Mouse (Mus musculus): Measurements from ENCODE around the gene Dirc2.
A peak's percentile ranks its signal among the peaks of the same experiment; 100 is the strongest.

Gene Dirc2

GRCm38 (mm10) chr16:35740357-35740756 lies 28.8 kb downstream of the Dirc2 start:
- DNase-seq (ENCODE audit: low spot score in 2 of 2), result no peak

- no peak for DNase-seq (ENCODE audit: low spot score in 2 of 2)
These were observed 29.6 kb downstream of the Dirc2 start for GRCm38 (mm10) chr16:35739548-35739947.

GRCm38 (mm10) chr16:35738096-35738767 lies 30.9 kb downstream of the Dirc2 start:
- no peak for DNase-seq (ENCODE audit: low spot score in 2 of 2)

- peak; percentile 58 to 73 for DNase-seq (ENCODE audit: low spot score in 2 of 2)
These were observed 35.1 kb downstream of the Dirc2 start for GRCm38 (mm10) chr16:35734038-35734437.

- DNase-seq (ENCODE audit: low spot score in 2 of 2), result no peak
These were observed 37.1 kb downstream of the Dirc2 start for GRCm38 (mm10) chr16:35732096-35732495.

- no peak for DNase-seq (ENCODE audit: low spot score in 2 of 2)
These were observed 39.9 kb downstream of the Dirc2 start for GRCm38 (mm10) chr16:35729151-35729738.

GRCm38 (mm10) chr16:35726601-35727000 lies 42.6 kb downstream of the Dirc2 start:
- no peak for DNase-seq (ENCODE audit: low spot score in 2 of 2)

- no peak for DNase-seq (ENCODE audit: low spot score in 2 of 2)
These were observed 44.6 kb downstream of the Dirc2 start for GRCm38 (mm10) chr16:35724561-35724960.

- DNase-seq (ENCODE audit: low spot score in 2 of 2), result no peak
These were observed 51.4 kb downstream of the Dirc2 start for GRCm38 (mm10) chr16:35717761-35718160.

GRCm38 (mm10) chr16:35716257-35716656 lies 52.9 kb downstream of the Dirc2 start:
- DNase-seq (ENCODE audit: low spot score in 2 of 2), result no peak

- DNase-seq (ENCODE audit: low spot score in 2 of 2), result no peak
These were observed 53.4 kb downstream of the Dirc2 start for GRCm38 (mm10) chr16:35715771-35716170.

- DNase-seq (ENCODE audit: low spot score in 2 of 2), result no peak
These were observed 53.8 kb downstream of the Dirc2 start for GRCm38 (mm10) chr16:35715350-35715749.

GRCm38 (mm10) chr16:35714689-35715088 lies 54.5 kb downstream of the Dirc2 start:
- no peak for DNase-seq (ENCODE audit: low spot score in 2 of 2)

- DNase-seq (ENCODE audit: low spot score in 2 of 2), result no peak
These were observed 55.5 kb downstream of the Dirc2 start for GRCm38 (mm10) chr16:35713606-35714005.

GRCm38 (mm10) chr16:35711004-35711403 lies 58.2 kb downstream of the Dirc2 start:
- DNase-seq (ENCODE audit: low spot score in 2 of 2), result no peak

GRCm38 (mm10) chr16:35707004-35707403 lies 62.2 kb downstream of the Dirc2 start:
- DNase-seq (ENCODE audit: low spot score in 2 of 2), result no peak

- no peak for DNase-seq (ENCODE audit: low spot score in 2 of 2)
These were observed 64.4 kb downstream of the Dirc2 start for GRCm38 (mm10) chr16:35704796-35705195.

- DNase-seq (ENCODE audit: low spot score in 2 of 2), result no peak
These were observed 65.1 kb downstream of the Dirc2 start for GRCm38 (mm10) chr16:35703763-35704679.

GRCm38 (mm10) chr16:35701823-35702222 lies 67.3 kb downstream of the Dirc2 start:
- DNase-seq (ENCODE audit: low spot score in 2 of 2), result no peak

- no peak for DNase-seq (ENCODE audit: low spot score in 2 of 2)
These were observed 73.1 kb downstream of the Dirc2 start for GRCm38 (mm10) chr16:35696103-35696502.

GRCm38 (mm10) chr16:35694250-35694846 lies 74.8 kb downstream of the Dirc2 start:
- no peak for DNase-seq (ENCODE audit: low spot score in 2 of 2)

GRCm38 (mm10) chr16:35691606-35692005 lies 77.5 kb downstream of the Dirc2 start:
- DNase-seq (ENCODE audit: low spot score in 2 of 2), result no peak
